Mouse (Mus musculus) thymus, postnatal 36 days (tissue): ENCODE results near the gene Arntl.

ENCODE experiments used
- DNase-seq, 2 experiments: peaks; one replicate each; pipeline ENCODE4 v3.0.0; 2022; ENCODE audit warnings: mixed read lengths in 2 of 2

Arntl gene

GRCm38 (mm10) chr7:113208388-113208753, 1.1 kb downstream of the Arntl start:
- peak in 1 of 2 experiments; percentile 21 for DNase-seq

- DNase-seq, result peak; percentile 33 to 55
Measured at GRCm38 (mm10) chr7:113210441-113210840, 3.2 kb downstream of the Arntl start.

GRCm38 (mm10) chr7:113214245-113215169, 7.2 kb downstream of the Arntl start:
- DNase-seq, result no peak

DNA sequence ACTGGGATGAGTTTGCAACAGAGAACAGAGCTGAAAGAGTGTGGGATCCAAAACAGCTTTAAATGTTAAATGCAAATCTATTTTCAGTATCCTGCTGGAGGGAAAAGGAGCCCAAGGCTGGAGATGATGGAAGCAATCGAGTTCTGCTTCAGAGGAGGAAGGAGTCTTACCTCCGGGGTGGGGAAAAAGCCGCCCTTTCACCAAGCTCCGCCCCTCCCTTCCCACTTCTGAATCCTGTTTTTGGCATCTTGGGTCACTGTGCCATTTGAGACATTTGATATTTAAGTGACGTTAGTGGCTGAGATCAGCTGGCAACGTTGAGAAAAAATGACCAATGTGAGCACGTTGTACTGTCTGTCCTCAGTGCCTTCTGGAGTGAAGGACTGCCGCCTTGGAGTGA, 8.9 kb downstream of the Arntl start:
- no peak for DNase-seq

DNA sequence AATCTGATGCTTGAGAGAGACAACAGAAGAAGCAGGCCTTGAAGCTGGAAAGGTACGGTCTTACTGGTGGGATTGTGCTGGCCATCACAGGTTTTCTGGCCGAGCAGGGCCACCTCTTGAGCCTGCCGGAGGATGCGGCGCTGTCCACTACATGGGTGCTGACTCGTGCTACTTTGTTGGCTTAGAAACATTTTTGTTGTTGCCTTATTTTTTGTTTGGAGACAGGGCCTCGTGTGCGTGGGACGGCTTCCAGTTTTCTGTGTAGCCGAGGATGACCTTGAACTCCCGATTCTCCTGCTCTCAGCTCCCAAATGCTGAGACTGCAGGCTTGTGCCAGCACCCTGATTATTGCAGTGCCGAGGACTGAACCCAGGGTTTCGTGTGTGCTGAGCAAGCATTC, 12.2 kb downstream of the Arntl start:
- no peak for DNase-seq

DNA sequence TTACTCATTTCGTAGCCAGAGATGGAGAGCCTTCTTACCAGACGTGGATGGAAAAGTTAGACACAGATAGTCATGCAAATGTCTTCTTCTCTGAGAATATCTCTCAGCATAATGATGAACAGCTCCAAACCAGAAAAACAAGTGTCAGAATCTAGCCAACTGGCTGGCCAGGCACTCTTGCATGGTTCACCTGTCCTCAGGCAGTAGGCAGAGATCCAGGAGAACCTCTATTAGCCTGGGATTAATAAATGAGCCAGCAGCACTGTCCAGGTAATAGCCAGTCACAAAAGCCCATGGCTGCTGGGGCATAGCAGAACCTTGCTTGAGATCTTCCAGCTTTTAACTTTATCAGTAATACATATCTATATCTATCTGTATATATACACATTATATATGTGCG, 12.6 kb downstream of the Arntl start:
- no peak for DNase-seq

GRCm38 (mm10) chr7:113220691-113221238, 13.5 kb downstream of the Arntl start:
- DNase-seq, result no peak

DNA sequence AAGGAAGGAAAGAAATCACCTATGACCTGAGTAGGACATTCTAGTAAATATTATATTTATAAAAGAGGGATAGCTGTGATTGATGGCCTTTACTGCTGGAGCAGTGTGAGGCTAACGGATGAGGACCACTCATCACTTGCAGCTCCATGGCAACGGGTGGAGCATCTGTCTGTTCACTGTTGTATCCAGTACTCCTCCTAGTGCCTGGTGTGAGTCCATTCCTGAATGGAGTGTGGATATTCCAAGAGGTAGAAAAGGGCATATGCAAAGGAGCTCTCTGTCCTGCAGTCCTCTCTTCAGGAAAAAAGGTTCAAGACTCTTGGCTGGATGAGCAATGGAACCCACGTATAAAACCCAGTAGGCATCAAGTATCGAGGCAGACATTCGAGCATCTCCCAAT, 15.6 kb downstream of the Arntl start:
- no peak for DNase-seq

GRCm38 (mm10) chr7:113224620-113225019, 17.4 kb downstream of the Arntl start:
- DNase-seq, result no peak

- no peak for DNase-seq
Measured at GRCm38 (mm10) chr7:113228498-113228897, 21.2 kb downstream of the Arntl start.

GRCm38 (mm10) chr7:113236135-113236534, 28.9 kb downstream of the Arntl start:
- no peak for DNase-seq

GRCm38 (mm10) chr7:113238365-113238764, 31.1 kb downstream of the Arntl start:
- no peak for DNase-seq

DNA sequence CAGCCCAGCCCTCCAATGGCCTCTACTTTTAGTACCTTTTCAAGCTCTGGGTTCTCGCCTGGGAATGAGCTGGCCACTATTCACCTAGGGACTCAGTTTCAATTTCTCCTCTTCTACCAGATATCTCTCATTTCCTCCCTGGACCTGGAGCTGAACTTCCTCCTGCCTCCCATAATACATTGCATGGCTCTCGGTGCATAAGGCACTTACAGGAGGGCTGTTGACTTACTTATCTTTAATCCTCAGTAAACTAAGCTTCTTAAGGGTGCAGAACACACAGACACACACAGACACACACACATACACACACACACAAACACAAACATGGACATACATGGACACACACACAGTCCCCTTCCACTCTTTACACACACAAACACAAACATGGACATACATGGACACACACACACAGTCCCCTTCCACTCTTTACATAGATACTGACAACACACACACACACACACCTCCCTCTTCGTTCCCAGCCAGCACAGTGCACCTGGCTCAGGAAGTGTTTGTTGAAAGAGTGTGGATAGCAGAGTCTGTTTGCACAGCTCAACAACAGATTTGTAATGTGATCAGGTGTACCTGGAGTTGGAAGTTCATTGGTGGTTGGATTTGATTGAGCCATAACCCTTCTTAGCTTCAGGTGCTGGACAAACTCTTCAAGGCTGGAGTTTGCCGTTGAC, 32.3 kb downstream of the Arntl start:
- no peak for DNase-seq

GRCm38 (mm10) chr7:113240438-113240837, 33.2 kb downstream of the Arntl start:
- no peak for DNase-seq

GRCm38 (mm10) chr7:113241901-113242661, 34.8 kb downstream of the Arntl start:
- peak in 1 of 2 experiments; percentile 47 for DNase-seq

DNA sequence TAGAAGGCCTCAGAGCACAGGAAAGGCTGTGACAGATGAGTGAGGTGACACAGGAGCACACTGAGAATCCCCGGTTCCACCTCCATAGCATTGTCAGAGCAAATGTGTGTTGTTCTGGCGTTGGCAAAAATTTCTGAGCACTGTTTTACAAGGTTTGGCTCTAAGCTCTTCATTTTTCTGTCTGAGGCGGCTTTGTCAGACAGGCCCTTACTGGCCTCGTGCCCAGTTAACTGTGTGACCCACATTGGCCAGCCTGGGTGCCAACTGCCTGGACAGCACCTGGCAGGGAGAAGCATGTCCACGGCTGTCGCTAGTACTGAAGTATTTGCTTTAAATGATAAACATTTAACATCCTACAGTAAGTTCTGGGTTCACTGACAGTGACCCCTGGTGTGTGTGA, 35.4 kb downstream of the Arntl start:
- DNase-seq, result no peak

- no peak for DNase-seq
Measured at GRCm38 (mm10) chr7:113245144-113245543, 37.9 kb downstream of the Arntl start.

GRCm38 (mm10) chr7:113246512-113246911, 39.2 kb downstream of the Arntl start:
- DNase-seq, result no peak

DNA sequence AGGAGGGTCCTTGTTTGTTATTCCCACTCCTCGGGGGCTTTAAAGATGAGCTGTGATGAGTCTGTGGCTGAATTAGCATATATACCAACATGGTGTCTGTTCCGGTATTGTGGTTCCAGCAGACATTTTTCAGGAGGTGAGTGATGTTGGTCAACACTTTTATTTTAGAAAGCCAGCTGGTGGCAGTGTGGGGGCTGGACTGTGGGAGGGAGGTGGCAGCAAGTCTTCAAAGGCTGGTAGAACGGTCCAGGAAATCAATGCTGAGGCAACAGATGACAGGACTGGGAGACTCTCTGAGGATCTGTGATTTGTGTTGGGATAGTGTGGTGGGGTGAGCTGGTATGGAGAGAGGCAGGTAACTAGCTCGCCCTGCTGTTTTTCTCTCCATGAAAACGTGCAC, 39.9 kb downstream of the Arntl start:
- no peak for DNase-seq

DNA sequence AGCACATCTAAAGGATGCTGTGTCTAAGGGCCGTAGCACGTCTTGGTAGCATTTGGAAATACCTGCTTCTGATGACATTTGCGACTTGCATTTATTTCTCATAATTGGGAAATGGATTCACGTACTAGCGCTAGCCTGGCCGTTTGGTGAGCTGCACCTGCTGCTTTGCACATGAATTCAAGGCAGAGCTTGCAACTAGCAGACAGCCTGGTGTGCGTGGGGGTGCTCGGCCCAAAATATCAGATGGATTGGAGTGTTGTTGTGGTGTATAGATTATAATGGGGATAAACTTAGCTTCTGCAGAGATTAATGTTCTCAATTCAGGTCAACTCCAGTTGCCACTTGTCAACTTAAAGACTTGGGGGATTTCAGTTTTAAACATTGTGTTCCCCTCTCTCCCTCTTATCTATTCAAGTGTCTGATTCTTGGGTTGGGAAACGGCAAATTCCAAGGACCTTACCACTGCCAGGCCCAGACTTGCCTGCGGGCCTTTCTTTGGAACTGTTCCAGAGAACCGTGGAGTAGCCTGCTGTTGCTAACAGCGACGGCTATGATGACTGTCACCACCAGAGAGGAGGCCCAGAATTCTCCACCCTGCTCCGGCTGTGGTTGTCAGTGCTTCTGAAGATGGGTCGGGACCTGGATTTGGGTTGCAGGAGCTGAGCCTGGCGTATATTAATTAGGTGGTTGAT, 42.0 kb downstream of the Arntl start:
- DNase-seq, result no peak

GRCm38 (mm10) chr7:113250433-113250991, 43.2 kb downstream of the Arntl start:
- DNase-seq, result peak; percentile 57 to 60

DNA sequence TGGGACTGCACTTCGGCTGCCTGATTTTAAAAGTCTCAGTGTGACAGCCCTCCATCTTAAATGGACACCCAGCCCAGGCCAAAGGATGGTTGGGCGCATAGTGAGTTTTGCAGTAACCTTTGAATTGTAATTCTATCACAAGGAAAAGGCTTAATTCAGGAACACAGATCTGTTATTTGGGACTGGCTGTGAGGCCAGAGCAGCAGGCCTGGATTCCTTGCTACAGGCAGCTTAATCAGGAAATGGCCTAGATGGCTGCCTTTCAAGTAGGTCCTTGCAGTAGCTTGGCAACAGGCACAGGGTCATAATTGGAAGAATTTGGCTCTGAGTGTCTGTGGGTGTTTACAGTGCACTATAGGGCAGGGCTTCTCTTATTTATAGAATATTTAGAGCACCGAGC, 43.7 kb downstream of the Arntl start:
- DNase-seq, result no peak
